Mouse (Mus musculus): ENCODE measurements around the gene Bod1. TPM values are rescaled to one million over a fixed set of nuclear protein-coding genes. Genes with fewer than 3 reads are reported as not detected.

Bod1 gene
- polyA plus RNA-seq, 1 experiment: 139 TPM

- Histone ChIP-seq H3K4me3 (replicated peaks; ENCODE audit: insufficient read depth, low read depth, low read length) (no peak overlapping the region), H3K4me1 (ENCODE audit: control insufficient read depth, insufficient read depth, low read length) (no peaks in the 10 kb centered on the region), H3K27me3 (ENCODE audit: control insufficient read depth, insufficient read depth, low read length) (no peaks in the 10 kb centered on the region), H3K27ac (ENCODE audit: insufficient read depth, low read length) (no peak overlapping the region)
- WGBS: 93% methylated on average over 3 of the region's 3 CpGs
- no peak for TF ChIP-seq CTCF (IDR thresholded peaks at IDR 0.05; ENCODE audit: borderline replicate concordance, insufficient read depth, low read depth, low read length)
- DNase-seq: no peak
These were observed 30.2 kb upstream of the Bod1 start for GRCm38 (mm10) chr11:31701901-31702300.

GRCm38 (mm10) chr11:31699502-31699901, 27.8 kb upstream of the Bod1 start:
- Histone ChIP-seq H3K4me3 (replicated peaks; ENCODE audit: insufficient read depth, low read depth, low read length) (no peak overlapping the region), H3K27ac (ENCODE audit: insufficient read depth, low read length) (no peak overlapping the region), H3K4me1 (ENCODE audit: control insufficient read depth, insufficient read depth, low read length) (peaks cover 5% of the 10 kb centered on the region; the same call in 1 of the 2 replicates), H3K27me3 (ENCODE audit: control insufficient read depth, insufficient read depth, low read length) (no peaks in the 10 kb centered on the region)
- WGBS: 76% methylated on average over 3 of the region's 3 CpGs
- no peak for DNase-seq
- TF ChIP-seq POLR2A (IDR thresholded peaks at IDR 0.05; ENCODE audit: borderline replicate concordance, insufficient read depth, low read length): no peak
- no peak for TF ChIP-seq CTCF (IDR thresholded peaks at IDR 0.05; ENCODE audit: borderline replicate concordance, insufficient read depth, low read depth, low read length)

GRCm38 (mm10) chr11:31694801-31695200, 23.1 kb upstream of the Bod1 start:
- Histone ChIP-seq H3K27ac (ENCODE audit: insufficient read depth, low read length) (no peak overlapping the region), H3K27me3 (ENCODE audit: control insufficient read depth, insufficient read depth, low read length) (no peaks in the 10 kb centered on the region), H3K4me1 (ENCODE audit: control insufficient read depth, insufficient read depth, low read length) (peaks cover 5% of the 10 kb centered on the region; the same call in 1 of the 2 replicates), H3K4me3 (replicated peaks; ENCODE audit: insufficient read depth, low read depth, low read length) (no peak overlapping the region)
- 29% methylated on average over 4 of the region's 4 CpGs for WGBS
- peak in 1 of 2 experiments; percentile 48 for DNase-seq
- TF ChIP-seq POLR2A (IDR thresholded peaks at IDR 0.05; ENCODE audit: borderline replicate concordance, insufficient read depth, low read length): no peak
- no peak for TF ChIP-seq CTCF (IDR thresholded peaks at IDR 0.05; ENCODE audit: borderline replicate concordance, insufficient read depth, low read depth, low read length)

DNA sequence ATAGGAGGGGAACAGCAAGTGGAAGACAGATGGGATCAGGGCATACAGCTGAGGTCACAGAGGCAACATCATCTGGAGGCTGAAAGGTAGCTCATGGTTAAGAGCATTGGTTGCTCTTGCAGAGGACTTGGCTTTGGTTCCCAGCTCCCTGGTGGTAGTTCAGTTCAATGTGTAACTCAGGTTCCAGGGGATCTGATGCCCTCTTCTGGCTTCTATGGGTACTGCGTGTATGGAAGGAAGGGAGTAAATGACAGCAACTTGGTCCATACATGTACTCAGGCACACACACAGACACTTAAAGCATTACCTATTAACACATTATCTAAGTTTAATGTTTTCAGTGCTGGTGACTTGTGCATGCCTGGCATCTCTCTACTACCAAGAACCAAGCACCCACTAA, 22.4 kb upstream of the Bod1 start:
- WGBS: 94% methylated on average over 1 of the region's 1 CpGs
- DNase-seq: no peak
- TF ChIP-seq CTCF (IDR thresholded peaks at IDR 0.05; ENCODE audit: borderline replicate concordance, insufficient read depth, low read depth, low read length) (peak; percentile 18; the same call in 1 of the 2 replicates), POLR2A (IDR thresholded peaks at IDR 0.05; ENCODE audit: borderline replicate concordance, insufficient read depth, low read length) (no peak)
- Histone ChIP-seq H3K27me3 (ENCODE audit: control insufficient read depth, insufficient read depth, low read length) (no peaks in the 10 kb centered on the region), H3K27ac (ENCODE audit: insufficient read depth, low read length) (no peak overlapping the region), H3K4me3 (replicated peaks; ENCODE audit: insufficient read depth, low read depth, low read length) (no peak overlapping the region), H3K4me1 (ENCODE audit: control insufficient read depth, insufficient read depth, low read length) (peaks cover 5% of the 10 kb centered on the region; the same call in 1 of the 2 replicates)

- no peak for TF ChIP-seq POLR2A (IDR thresholded peaks at IDR 0.05; ENCODE audit: borderline replicate concordance, insufficient read depth, low read length)
- DNase-seq: no peak
- H3K27me3 ChIP-seq (ENCODE audit: control insufficient read depth, insufficient read depth, low read length): no peaks in the 10 kb centered on the region
- H3K4me3 ChIP-seq (replicated peaks; ENCODE audit: insufficient read depth, low read depth, low read length): no peak overlapping the region
- 85% methylated on average over 2 of the region's 2 CpGs for WGBS
- peaks cover 5% of the 10 kb centered on the region; the same call in 1 of the 2 replicates for H3K4me1 ChIP-seq (ENCODE audit: control insufficient read depth, insufficient read depth, low read length)
- no peak overlapping the region for H3K27ac ChIP-seq (ENCODE audit: insufficient read depth, low read length)
These were observed 21.6 kb upstream of the Bod1 start for GRCm38 (mm10) chr11:31693322-31693721.

DNA sequence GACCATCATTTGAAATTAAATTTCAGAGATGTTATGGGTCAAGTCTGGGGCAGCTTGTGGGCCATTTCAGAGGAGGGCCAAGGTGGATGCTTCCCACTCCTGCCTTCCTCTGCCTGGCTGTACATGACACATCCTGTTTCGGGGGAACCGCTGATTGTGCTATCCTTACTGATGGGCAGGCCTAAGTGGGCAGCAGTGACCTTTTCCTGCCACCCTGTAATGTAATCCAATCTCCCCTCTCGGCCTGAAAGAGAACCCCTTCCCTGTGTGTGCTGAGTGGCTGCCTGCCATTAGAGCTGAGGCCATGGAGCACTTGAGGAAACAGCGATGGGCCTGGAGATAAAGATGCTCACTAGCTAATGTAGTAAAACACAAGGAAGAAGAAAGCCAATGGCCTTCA, 17.3 kb upstream of the Bod1 start:
- peaks cover 3% of the 10 kb centered on the region; the same call in 1 of the 2 replicates for H3K4me1 ChIP-seq (ENCODE audit: control insufficient read depth, insufficient read depth, low read length)
- no peak overlapping the region for H3K4me3 ChIP-seq (replicated peaks; ENCODE audit: insufficient read depth, low read depth, low read length)
- H3K27me3 ChIP-seq (ENCODE audit: control insufficient read depth, insufficient read depth, low read length): no peaks in the 10 kb centered on the region
- TF ChIP-seq POLR2A (IDR thresholded peaks at IDR 0.05; ENCODE audit: borderline replicate concordance, insufficient read depth, low read length) (no peak), CTCF (IDR thresholded peaks at IDR 0.05; ENCODE audit: borderline replicate concordance, insufficient read depth, low read depth, low read length) (no peak)
- 88% methylated on average over 4 of the region's 4 CpGs for WGBS
- H3K27ac ChIP-seq (ENCODE audit: insufficient read depth, low read length): no peak overlapping the region
- no peak for DNase-seq

DNA sequence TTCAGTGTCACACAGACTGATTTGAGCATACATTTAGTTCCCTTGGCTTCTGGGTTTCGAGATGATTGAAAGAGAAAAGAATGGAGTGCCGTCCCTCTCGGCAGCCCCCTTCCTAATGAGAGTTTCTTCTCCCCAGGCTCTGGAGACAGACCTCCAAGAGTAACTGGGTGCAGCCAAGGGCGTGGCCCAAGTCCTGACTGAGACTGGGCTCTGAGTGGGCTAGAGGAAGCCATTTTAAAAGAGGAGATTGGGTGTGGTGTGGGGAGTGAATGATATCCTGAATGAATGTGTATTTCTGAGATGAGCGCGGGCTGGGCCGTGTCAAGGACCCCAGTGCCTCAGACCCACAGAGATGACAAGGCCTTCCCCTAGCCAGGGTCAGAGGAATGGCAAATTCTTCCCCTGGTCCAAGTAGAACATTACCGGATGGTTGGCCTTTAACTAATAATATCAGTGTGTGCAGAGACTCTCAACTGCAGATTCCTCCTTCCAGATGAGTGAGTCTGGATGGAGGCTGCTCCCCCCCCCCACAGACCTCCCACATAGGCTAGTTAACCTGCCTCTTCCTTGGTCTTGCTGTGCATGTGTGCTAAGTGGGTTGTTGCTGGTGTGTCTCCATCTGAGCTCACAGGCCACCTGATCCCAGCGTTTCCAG, 13.4 kb upstream of the Bod1 start:
- no peak for DNase-seq
- no peak overlapping the region for H3K4me3 ChIP-seq (replicated peaks; ENCODE audit: insufficient read depth, low read depth, low read length)
- WGBS: 90% methylated on average over 9 of the region's 9 CpGs
- H3K27ac ChIP-seq (ENCODE audit: insufficient read depth, low read length): no peak overlapping the region
- H3K4me1 ChIP-seq (ENCODE audit: control insufficient read depth, insufficient read depth, low read length): peaks cover 4% of the 10 kb centered on the region; the same call in 1 of the 2 replicates
- H3K27me3 ChIP-seq (ENCODE audit: control insufficient read depth, insufficient read depth, low read length): no peaks in the 10 kb centered on the region
- TF ChIP-seq CTCF (IDR thresholded peaks at IDR 0.05; ENCODE audit: borderline replicate concordance, insufficient read depth, low read depth, low read length) (no peak), POLR2A (IDR thresholded peaks at IDR 0.05; ENCODE audit: borderline replicate concordance, insufficient read depth, low read length) (no peak)

DNA sequence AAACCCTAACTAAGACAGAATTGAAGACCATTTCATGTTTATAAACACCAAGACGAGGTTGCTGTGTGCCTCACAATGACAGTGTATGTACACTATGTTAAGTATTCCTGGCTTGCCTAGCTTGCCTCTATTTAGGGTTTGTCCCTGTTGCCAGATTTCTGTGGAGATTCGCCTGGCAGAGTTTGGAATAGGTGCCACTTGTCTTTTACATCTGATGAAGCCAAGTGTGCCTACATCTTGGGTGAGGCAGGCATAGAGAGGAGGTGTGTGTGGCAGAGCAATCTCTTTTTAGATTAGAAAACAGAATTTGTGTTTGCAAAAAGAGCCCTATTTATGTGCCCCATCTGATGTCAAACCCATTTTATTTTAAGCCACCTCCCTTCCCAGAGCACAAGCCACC, 12.4 kb upstream of the Bod1 start:
- Histone ChIP-seq H3K4me1 (ENCODE audit: control insufficient read depth, insufficient read depth, low read length) (peaks cover 4% of the 10 kb centered on the region; the same call in 1 of the 2 replicates), H3K27me3 (ENCODE audit: control insufficient read depth, insufficient read depth, low read length) (no peaks in the 10 kb centered on the region), H3K4me3 (replicated peaks; ENCODE audit: insufficient read depth, low read depth, low read length) (no peak overlapping the region), H3K27ac (ENCODE audit: insufficient read depth, low read length) (no peak overlapping the region)
- TF ChIP-seq POLR2A (IDR thresholded peaks at IDR 0.05; ENCODE audit: borderline replicate concordance, insufficient read depth, low read length) (no peak), CTCF (IDR thresholded peaks at IDR 0.05; ENCODE audit: borderline replicate concordance, insufficient read depth, low read depth, low read length) (no peak)
- WGBS: 30% methylated on average over 2 of the region's 2 CpGs
- DNase-seq: peak in 1 of 2 experiments; percentile 56
